Mouse (Mus musculus) myocyte (in vitro differentiated cells): ENCODE data around the gene Rab3d.

ENCODE experiments used
- MYOG ChIP-seq, 3 experiments: IDR thresholded peaks; one replicate each; pipeline ENCODE4 v1.6.1; 2011; ENCODE audit warnings: control low read depth in 2 of 3, low read depth in 2 of 3, mild to moderate bottlenecking in 2 of 3; ENCODE audit not compliant: insufficient read length in 2 of 3, control insufficient read depth in 1 of 3, insufficient read depth in 1 of 3
- POLR2A ChIP-seq: IDR thresholded peaks from one replicate; pipeline ENCODE4 v1.6.1; 2011; ENCODE audit warnings: low read depth, mild to moderate bottlenecking, control low read depth, moderate library complexity; ENCODE audit not compliant: insufficient read length
- POLR2AphosphoS2 ChIP-seq: IDR thresholded peaks from one replicate; pipeline ENCODE4 v1.6.1; 2011; ENCODE audit warnings: low read depth, control low read depth; ENCODE audit not compliant: insufficient read length

GRCm38 (mm10) chr9:21927208-21927753 is 9.3 kb upstream of the Rab3d start, which contains the start of the genes Ccdc159 and Tmem205:
- peak; percentile 89 for TF ChIP-seq POLR2AphosphoS2
- peak; percentile 81 for TF ChIP-seq POLR2A
- no peak for TF ChIP-seq MYOG (IDR thresholded peaks at IDR 0.05; ENCODE audit: control insufficient read depth in 1 of 3, insufficient read depth in 1 of 3, insufficient read length in 2 of 3, low read depth in 2 of 3)
